Mouse (Mus musculus) ES-Bruce4 (cell line): ENCODE measurements around the gene Cxcl13. TPM values are rescaled to one million over a fixed set of nuclear protein-coding genes. Genes with fewer than 3 reads are reported as not detected.

Source experiments
- H3K27ac ChIP-seq: 2 replicates; pipeline ENCODE4 v1.5.1; 2012; ENCODE audit warnings: low read length, inconsistent platforms; ENCODE audit not compliant: insufficient read depth
- H3K27me3 ChIP-seq: 2 replicates; pipeline ENCODE4 v1.6.1; 2012; ENCODE audit warnings: mild to moderate bottlenecking, low read length, inconsistent platforms; ENCODE audit not compliant: control insufficient read depth, poor library complexity, insufficient read depth, severe bottlenecking
- H3K36me3 ChIP-seq: 2 replicates; pipeline ENCODE4 v1.6.1; 2012; ENCODE audit warnings: inconsistent platforms, mild to moderate bottlenecking, low read length, moderate library complexity; ENCODE audit not compliant: control insufficient read depth, poor library complexity, insufficient read depth, severe bottlenecking
- H3K4me1 ChIP-seq: one replicate; pipeline ENCODE4 v1.8.1; 2011; ENCODE audit warnings: low read length; ENCODE audit not compliant: control insufficient read depth, insufficient read depth
- H3K4me3 ChIP-seq: 2 replicates; pipeline ENCODE4 v1.5.1; 2011; ENCODE audit warnings: low read depth, mild to moderate bottlenecking, low read length
- H3K9ac ChIP-seq: 2 replicates; pipeline ENCODE4 v1.6.1; 2012; ENCODE audit warnings: low read depth, mild to moderate bottlenecking, inconsistent platforms; ENCODE audit not compliant: poor library complexity, severe bottlenecking
- H3K9me3 ChIP-seq: replicated peaks from 2 replicates; pipeline ENCODE4 v1.6.1; 2012; ENCODE audit warnings: mild to moderate bottlenecking, low read length, inconsistent platforms; ENCODE audit not compliant: control insufficient read depth, poor library complexity, insufficient read depth, severe bottlenecking
- CTCF ChIP-seq: IDR thresholded peaks from one replicate; pipeline ENCODE4 v1.8.1; 2011; ENCODE audit warnings: low read depth, low read length
- EP300 ChIP-seq: IDR thresholded peaks from 2 replicates; pipeline ENCODE4 v1.6.1; 2011; ENCODE audit warnings: low read depth, low read length; ENCODE audit not compliant: insufficient read depth
- POLR2A ChIP-seq: IDR thresholded peaks from one replicate; pipeline ENCODE4 v1.8.1; 2011; ENCODE audit warnings: low read length; ENCODE audit not compliant: insufficient read depth
- polyA plus RNA-seq: library from polyadenylated mRNA; stranded (reverse); fragments of >200 nt; gene quantifications from 2 replicates; pipeline ENCODE4 v1.2.4, GENCODE M21; 2011; ENCODE audit warnings: low read depth; ENCODE audit not compliant: missing spikeins, insufficient read depth, insufficient read length

Cxcl13 gene
- not detected in 2 replicates for polyA plus RNA-seq

DNA sequence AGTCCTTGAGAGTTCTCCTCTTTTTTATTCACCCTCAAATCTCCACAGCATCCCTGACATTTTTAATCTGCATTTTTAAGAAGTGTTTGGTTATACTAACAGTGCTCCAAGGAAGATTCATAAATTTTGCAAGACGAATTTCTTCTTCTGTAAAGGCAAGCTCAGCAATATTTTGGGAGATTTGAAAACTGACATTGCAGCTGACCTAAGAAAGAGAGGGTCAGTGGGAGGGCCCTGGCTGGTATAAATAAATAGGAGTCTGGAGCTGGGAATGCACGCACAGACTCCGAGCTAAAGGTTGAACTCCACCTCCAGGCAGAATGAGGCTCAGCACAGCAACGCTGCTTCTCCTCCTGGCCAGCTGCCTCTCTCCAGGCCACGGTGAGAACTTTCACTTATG lies at the start of gene Cxcl13:
Gene Cxcl13, plus strand, starts transcription at position 301 of the 400 bp plus-strand sequence.
- no peaks in the 10 kb centered on the region for H3K27me3 ChIP-seq
- H3K4me1 ChIP-seq: no peaks in the 10 kb centered on the region
- no peak for TF ChIP-seq EP300
- TF ChIP-seq CTCF: no peak
- TF ChIP-seq POLR2A: no peak
- no peaks in the 10 kb centered on the region for H3K36me3 ChIP-seq
- no peak within 1 kb of the TSS for H3K27ac ChIP-seq
- H3K4me3 ChIP-seq: no peak within 1 kb of the TSS
- H3K9me3 ChIP-seq: no peaks in the 10 kb centered on the region
- H3K9ac ChIP-seq: no peak within 1 kb of the TSS

DNA sequence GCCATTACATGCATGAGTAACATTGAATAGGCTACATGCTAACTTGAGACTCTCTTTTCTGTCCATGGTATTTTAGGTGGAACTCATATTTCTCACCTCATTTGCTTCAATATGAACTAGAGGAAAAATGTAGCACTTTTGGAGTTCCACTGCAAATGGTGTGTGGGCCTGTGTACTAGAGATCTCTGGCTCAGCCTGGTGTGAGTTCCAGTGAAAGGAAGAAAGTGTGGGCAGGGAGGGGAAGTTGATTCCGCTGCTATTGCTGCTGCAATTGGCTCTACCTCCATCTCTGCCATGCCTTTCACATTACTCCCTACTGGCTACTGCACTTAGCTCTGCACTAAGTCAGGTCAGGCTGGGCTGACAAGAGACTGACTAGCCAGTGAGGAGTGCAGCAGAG lies 45.7 kb upstream of the Cxcl13 start:
- no peaks in the 10 kb centered on the region for H3K4me1 ChIP-seq
- H3K27me3 ChIP-seq: no peaks in the 10 kb centered on the region
- no peak overlapping the region for H3K27ac ChIP-seq
- no peak for TF ChIP-seq CTCF
- TF ChIP-seq POLR2A: no peak
- TF ChIP-seq EP300: no peak
- H3K4me3 ChIP-seq: no peak overlapping the region
- no peaks in the 10 kb centered on the region for H3K9me3 ChIP-seq
- H3K9ac ChIP-seq: no peak overlapping the region
- H3K36me3 ChIP-seq: no peaks in the 10 kb centered on the region

DNA sequence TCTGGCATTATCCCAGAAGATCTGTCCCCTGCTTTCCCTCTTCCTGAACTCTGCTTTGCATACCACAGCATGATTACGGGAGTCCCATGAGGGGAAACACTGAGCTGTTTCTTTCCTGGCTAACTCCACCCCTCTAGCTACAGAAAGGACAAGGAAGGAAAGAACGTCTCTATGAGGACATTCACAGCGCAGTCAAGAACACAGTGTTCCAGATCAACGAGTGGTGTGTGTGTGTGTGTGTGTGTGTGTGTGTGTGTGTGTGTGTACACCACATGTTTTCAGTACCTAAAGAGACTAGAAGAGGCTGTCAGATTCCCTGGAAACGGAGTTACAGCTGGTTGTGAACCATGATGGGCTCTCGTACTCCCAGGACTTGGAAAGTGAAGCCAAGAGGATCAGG lies 38.3 kb upstream of the Cxcl13 start:
- H3K27me3 ChIP-seq: no peaks in the 10 kb centered on the region
- no peaks in the 10 kb centered on the region for H3K4me1 ChIP-seq
- H3K4me3 ChIP-seq: no peak overlapping the region
- H3K36me3 ChIP-seq: no peaks in the 10 kb centered on the region
- TF ChIP-seq POLR2A (no peak), CTCF (no peak), EP300 (no peak)
- H3K9ac ChIP-seq: no peak overlapping the region
- no peaks in the 10 kb centered on the region for H3K9me3 ChIP-seq
- H3K27ac ChIP-seq: no peak overlapping the region

DNA sequence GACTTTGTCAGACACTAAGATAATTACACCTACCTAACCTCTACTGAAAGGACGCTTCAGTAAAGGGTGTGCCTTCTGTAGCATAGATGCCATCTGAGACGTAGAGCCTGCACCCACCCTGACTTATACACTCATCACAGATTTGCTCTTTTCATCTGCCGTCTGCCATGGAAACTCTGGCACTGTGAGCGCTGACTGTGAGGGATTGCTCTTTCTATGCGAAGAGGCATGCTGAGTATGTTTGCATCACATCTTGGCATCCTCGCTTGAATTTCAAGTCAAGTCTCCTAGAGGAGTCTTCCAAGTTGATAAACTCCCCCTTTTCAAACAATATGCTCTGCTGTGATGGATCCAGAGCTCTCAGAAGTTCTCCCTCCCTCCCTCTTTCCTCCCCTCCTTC lies 32.7 kb upstream of the Cxcl13 start:
- Histone ChIP-seq H3K9ac (no peak overlapping the region), H3K36me3 (no peaks in the 10 kb centered on the region), H3K4me1 (no peaks in the 10 kb centered on the region), H3K4me3 (no peak overlapping the region), H3K27me3 (no peaks in the 10 kb centered on the region), H3K9me3 (no peaks in the 10 kb centered on the region; the same call in 1 of the 2 replicates), H3K27ac (no peak overlapping the region)
- TF ChIP-seq EP300 (no peak), POLR2A (no peak), CTCF (no peak)

DNA sequence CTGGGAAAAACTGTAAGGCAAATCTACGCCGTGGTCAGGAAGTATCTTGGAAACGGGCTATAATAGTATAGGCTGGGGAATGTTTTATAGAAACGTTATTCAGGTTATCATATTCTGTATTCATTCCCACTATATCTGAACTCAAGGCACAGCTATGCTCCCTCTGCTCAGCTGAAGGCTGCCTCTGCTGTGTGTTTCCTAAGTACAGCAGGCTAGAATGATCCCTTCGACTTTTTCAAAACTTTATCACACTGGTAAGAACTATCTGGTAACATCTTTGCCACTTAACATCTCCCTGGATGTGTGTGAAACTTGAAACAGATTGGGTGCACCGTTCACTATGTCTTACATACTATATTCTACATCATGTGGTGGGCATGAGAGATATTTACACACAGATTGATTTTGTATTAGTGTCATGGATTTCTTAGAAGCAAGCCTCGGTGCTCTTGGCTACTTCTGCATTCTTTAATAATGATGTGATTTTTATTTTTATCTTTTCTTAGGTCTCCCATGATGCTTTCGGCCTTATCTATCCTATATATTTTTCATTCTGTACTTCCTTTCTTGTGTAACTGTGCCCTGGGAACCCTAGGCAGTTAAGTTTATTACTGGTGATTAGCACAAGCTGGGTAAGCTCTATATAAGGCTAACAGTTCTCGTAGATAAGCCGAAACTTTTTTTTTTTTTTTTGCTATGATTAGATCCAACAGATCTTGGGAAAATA lies 31.4 kb upstream of the Cxcl13 start:
- H3K9ac ChIP-seq: no peak overlapping the region
- H3K9me3 ChIP-seq: no peaks in the 10 kb centered on the region; the same call in 1 of the 2 replicates
- no peaks in the 10 kb centered on the region for H3K27me3 ChIP-seq
- no peak overlapping the region for H3K27ac ChIP-seq
- H3K36me3 ChIP-seq: no peaks in the 10 kb centered on the region
- TF ChIP-seq EP300 (no peak), POLR2A (no peak), CTCF (no peak)
- H3K4me1 ChIP-seq: no peaks in the 10 kb centered on the region
- no peak overlapping the region for H3K4me3 ChIP-seq

DNA sequence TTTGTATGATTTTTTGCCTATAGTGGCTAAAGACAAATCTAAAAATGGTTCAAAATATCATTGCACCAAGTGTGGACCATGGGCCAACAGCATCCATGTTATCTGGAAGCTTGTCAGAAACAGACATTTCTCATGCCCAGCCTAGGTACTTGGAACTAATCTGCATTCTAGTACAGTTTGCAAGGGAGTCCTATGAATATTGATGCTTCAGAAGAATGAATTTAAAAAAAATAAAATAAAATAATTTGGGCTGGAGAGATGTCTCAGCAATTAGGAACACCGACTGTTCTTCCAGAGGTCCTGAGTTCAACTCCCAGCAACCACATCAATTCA lies 30.9 kb upstream of the Cxcl13 start:
- Histone ChIP-seq H3K4me1 (no peaks in the 10 kb centered on the region), H3K4me3 (no peak overlapping the region), H3K36me3 (no peaks in the 10 kb centered on the region), H3K27me3 (no peaks in the 10 kb centered on the region), H3K27ac (no peak overlapping the region), H3K9ac (no peak overlapping the region), H3K9me3 (no peaks in the 10 kb centered on the region; the same call in 1 of the 2 replicates)
- no peak for TF ChIP-seq CTCF
- no peak for TF ChIP-seq EP300
- no peak for TF ChIP-seq POLR2A
